Mouse (Mus musculus): ENCODE measurements around the gene Ms4a6d. TPM values are rescaled to one million over a fixed set of nuclear protein-coding genes. Genes with fewer than 3 reads are reported as not detected.

Gene Ms4a6d
- total RNA-seq (2021): 1 to 10 TPM; 1.8 to 5.7 TPM

GRCm38 (mm10) chr19:11604603-11605002 is at the start of gene Ms4a6d:
Gene Ms4a6d (minus strand): TSS chr19:11604849.
- intact Hi-C loops (cut with DNase I): loop anchor here (5.0 kb wide), 1 partner anchor 252 kb away; no protein-coding TSS in a partner anchor
- no peak for DNase-seq

- no peak for DNase-seq
- intact Hi-C loops (cut with DNase I): no loop called here
Measured at GRCm38 (mm10) chr19:11649564-11649963, 44.9 kb upstream of the Ms4a6d start.

- DNase-seq: no peak
- intact Hi-C loops (cut with DNase I): no loop called here
Measured at GRCm38 (mm10) chr19:11646166-11646565, 41.5 kb upstream of the Ms4a6d start.

GRCm38 (mm10) chr19:11640732-11641131 is 36.1 kb upstream of the Ms4a6d start, which contains the start of gene Ms4a3:
Gene Ms4a3 (minus strand): TSS chr19:11640851.
- intact Hi-C loops (cut with DNase I): no loop called here

GRCm38 (mm10) chr19:11639038-11639437 is 34.4 kb upstream of the Ms4a6d start:
- DNase-seq: no peak
- intact Hi-C loops (cut with DNase I): no loop called here

More at GRCm38 (mm10) chr19:11640732-11641131, 36.1 kb upstream of the Ms4a6d start, which contains the start of gene Ms4a3:
- no peak for DNase-seq

GRCm38 (mm10) chr19:11635572-11635971 is 30.9 kb upstream of the Ms4a6d start:
- intact Hi-C loops (cut with DNase I): no loop called here

GRCm38 (mm10) chr19:11634330-11634729 is 29.7 kb upstream of the Ms4a6d start:
- intact Hi-C loops (cut with DNase I): no loop called here
- no peak for DNase-seq

More at GRCm38 (mm10) chr19:11635572-11635971, 30.9 kb upstream of the Ms4a6d start:
- DNase-seq: no peak

- DNase-seq: no peak
- intact Hi-C loops (cut with DNase I): no loop called here
Measured at GRCm38 (mm10) chr19:11633732-11634131, 29.1 kb upstream of the Ms4a6d start.

- intact Hi-C loops (cut with DNase I): no loop called here
- DNase-seq: no peak
Measured at GRCm38 (mm10) chr19:11625231-11625630, 20.6 kb upstream of the Ms4a6d start.

- DNase-seq: no peak
- intact Hi-C loops (cut with DNase I): no loop called here
Measured at GRCm38 (mm10) chr19:11624800-11625199, 20.2 kb upstream of the Ms4a6d start.

- DNase-seq: no peak
- intact Hi-C loops (cut with DNase I): no loop called here
Measured at GRCm38 (mm10) chr19:11623551-11623950, 18.9 kb upstream of the Ms4a6d start, which contains the start of gene Ms4a2. Gene Ms4a2 (minus strand): TSS chr19:11623719.

GRCm38 (mm10) chr19:11617983-11618382 is 13.3 kb upstream of the Ms4a6d start:
- DNase-seq: no peak
- intact Hi-C loops (cut with DNase I): no loop called here

GRCm38 (mm10) chr19:11614805-11615204 is 10.2 kb upstream of the Ms4a6d start:
- intact Hi-C loops (cut with DNase I): no loop called here
- no peak for DNase-seq

GRCm38 (mm10) chr19:11613776-11614443 is 9.3 kb upstream of the Ms4a6d start:
- intact Hi-C loops (cut with DNase I): no loop called here

GRCm38 (mm10) chr19:11613084-11613483 is 8.4 kb upstream of the Ms4a6d start:
- no peak for DNase-seq
- intact Hi-C loops (cut with DNase I): no loop called here

More at GRCm38 (mm10) chr19:11613776-11614443, 9.3 kb upstream of the Ms4a6d start:
- DNase-seq: no peak

GRCm38 (mm10) chr19:11612293-11612692 is 7.6 kb upstream of the Ms4a6d start:
- intact Hi-C loops (cut with DNase I): no loop called here
- DNase-seq: no peak

- intact Hi-C loops (cut with DNase I): loop anchor here (2.0 kb wide), 1 partner anchor 157 kb away; no protein-coding TSS in a partner anchor
- DNase-seq: no peak
Measured at GRCm38 (mm10) chr19:11611541-11611945, 6.9 kb upstream of the Ms4a6d start.

- intact Hi-C loops (cut with DNase I): no loop called here
- DNase-seq: peak; percentile 18 to 52
Measured at GRCm38 (mm10) chr19:11608172-11608571, 3.5 kb upstream of the Ms4a6d start.

- intact Hi-C loops (cut with DNase I): loop anchor here (5.0 kb wide), 1 partner anchor 250 kb away; no protein-coding TSS in a partner anchor
- peak; percentile 15 to 23 for DNase-seq
Measured at GRCm38 (mm10) chr19:11602026-11602425, 2.6 kb downstream of the Ms4a6d start.

GRCm38 (mm10) chr19:11601349-11601748 is 3.3 kb downstream of the Ms4a6d start:
- DNase-seq: no peak
- intact Hi-C loops (cut with DNase I): loop anchor here (5.0 kb wide), 1 partner anchor 249 kb away; no protein-coding TSS in a partner anchor

- no peak for DNase-seq
Measured at GRCm38 (mm10) chr19:11589891-11590449, 14.7 kb downstream of the Ms4a6d start.

GRCm38 (mm10) chr19:11589205-11589604 is 15.4 kb downstream of the Ms4a6d start:
- intact Hi-C loops (cut with DNase I): no loop called here
- no peak for DNase-seq

More at GRCm38 (mm10) chr19:11589891-11590449, 14.7 kb downstream of the Ms4a6d start:
- intact Hi-C loops (cut with DNase I): no loop called here
